ENCODE assay signal across 26 mouse cellular contexts in genomic region chr11:102996385-102996784, GRCm38 (mm10). TPM values are rescaled to one million over a fixed set of nuclear protein-coding genes. Genes with fewer than 3 reads are reported as not detected.
DNase-seq lines count a peak whose midpoint lies in the region; ATAC-seq and TF ChIP-seq lines count a peak whose summit lies in the region.
"Had no signal": no experiment of that assay in that cellular context is flagged by ENCODE, and none has a peak within 500 bp of the region (broad histone marks: within the 10 kb centered on the region; RNA-seq: fewer than 3 reads in every experiment).

No protein-coding gene starts in this region.

- H3K36me3 ChIP-seq in forebrain, embryonic 16.5 days (ENCODE audit: control insufficient read depth, insufficient read depth): peaks cover 26% of the 10 kb centered on the region

- no peak overlapping the region for H3K9ac ChIP-seq in forebrain, embryonic 16.5 days (replicated peaks; ENCODE audit: low read depth, low read length)
- H3K9ac ChIP-seq: forebrain, embryonic 12.5 days; hindbrain, embryonic 13.5 days had no signal

- no peaks in the 10 kb centered on the region for H3K9me3 ChIP-seq in forebrain, embryonic 16.5 days (ENCODE audit: control insufficient read depth, low read length)
- H3K9me3 ChIP-seq: forebrain, embryonic 12.5 days; hindbrain, embryonic 13.5 days had no signal

- TF ChIP-seq POLR2A in embryonic fibroblast, embryonic 13.5 days (IDR thresholded peaks at IDR 0.05; ENCODE audit: low read depth, low read length): no peak

- intact Hi-C loops in gastrocnemius, adult 2 months (cut with DNase I): no loop called here
- intact Hi-C loops in gastrocnemius, postnatal 14 days (cut with DNase I; ENCODE audit: low total_unique reads): loop anchor here (10.0 kb wide), 1 partner anchor 1542 kb away; no protein-coding TSS in a partner anchor

- H3K27ac ChIP-seq in gastrocnemius, adult 2 months: no peak overlapping the region
- H3K27ac ChIP-seq in embryonic fibroblast, embryonic 13.5 days (ENCODE audit: insufficient read depth, low read length): peak overlapping the region; percentile 34; the same call in 1 of the 2 replicates
- H3K27ac ChIP-seq in forebrain, embryonic 16.5 days (ENCODE audit: low read length): no peak overlapping the region
- H3K27ac ChIP-seq: forebrain, embryonic 12.5 days; hindbrain, embryonic 13.5 days; layer of hippocampus, adult 2 months; stomach, postnatal 0 days had no signal

- no peak overlapping the region for H3K4me3 ChIP-seq in gastrocnemius, adult 2 months
- H3K4me3 ChIP-seq in embryonic fibroblast, embryonic 13.5 days (ENCODE audit: insufficient read depth, low read length): no peak overlapping the region
- H3K4me3 ChIP-seq in forebrain, embryonic 16.5 days (replicated peaks; ENCODE audit: low read length): no peak overlapping the region
- H3K4me3 ChIP-seq: forebrain, embryonic 12.5 days; hindbrain, embryonic 13.5 days; layer of hippocampus, adult 2 months had no signal

- H3K4me1 ChIP-seq in embryonic fibroblast, embryonic 13.5 days (ENCODE audit: control insufficient read depth, insufficient read depth, low read length): peaks cover 9% of the 10 kb centered on the region; the same call in 1 of the 2 replicates
- H3K4me1 ChIP-seq in forebrain, embryonic 16.5 days (replicated peaks; ENCODE audit: control insufficient read depth, insufficient read depth, low read length): peaks cover 7% of the 10 kb centered on the region

- 87% methylated on average over 7 of the region's 7 CpGs for WGBS in forebrain, embryonic 16.5 days

- DNase-seq in gastrocnemius, adult 2 months: peak; percentile 44
- no peak for DNase-seq in gastrocnemius, postnatal 14 days
- DNase-seq in right cerebral cortex, adult 18-20 months: peak; percentile 52
- DNase-seq in right cerebral cortex, postnatal 4 days: no peak
- DNase-seq in MN1 (ENCODE audit: low spot score): peak; percentile 78
- no peak for DNase-seq in kidney, postnatal 4 days
- DNase-seq: cerebellum, adult 11-12 months; cerebellum, postnatal 14 days; embryo, embryonic 11 days; kidney, adult 2 months; kidney, postnatal 10 days; layer of hippocampus, postnatal 36 days; lung, adult 2 months; lung, postnatal 4 days had no signal

- H3K27me3 ChIP-seq in forebrain, embryonic 16.5 days (replicated peaks; ENCODE audit: control insufficient read depth, insufficient read depth, low read length): 0 out of 2 replicates have a peak, but pooled peaks cover 4% of the 10 kb centered on the region

- H3K4me2 ChIP-seq in forebrain, embryonic 16.5 days (ENCODE audit: low read length): no peak overlapping the region
- H3K4me2 ChIP-seq: forebrain, embryonic 12.5 days; hindbrain, embryonic 13.5 days; liver, embryonic 11.5 days had no signal

- ATAC-seq in forebrain, embryonic 16.5 days: no peak
- ATAC-seq: CD4-positive, CD25-positive, alpha-beta regulatory T cell, adult 4 months; inflammation-experienced regulatory T-cells, adult 6 months had no signal

- TF ChIP-seq CTCF in gastrocnemius, adult 2 months (IDR thresholded peaks at IDR 0.05): no peak
- no peak for TF ChIP-seq CTCF in embryonic fibroblast, embryonic 13.5 days (IDR thresholded peaks at IDR 0.05; ENCODE audit: borderline replicate concordance, insufficient read depth, low read length)

RNA-seq across cellular contexts. Expression of gene Nmt1, which starts 31.6 kb away (rescaled TPM):
- total RNA-seq in gastrocnemius, adult 2 months (2021): 10 to 100 TPM; 43.8 to 51.9 TPM
- 10 to 100 TPM; 42.8 to 44.0 TPM for total RNA-seq in gastrocnemius, postnatal 14 days (2021)
- polyA plus RNA-seq in embryonic fibroblast, embryonic 13.5 days (2011; ENCODE audit: insufficient read length, low read depth, missing spikeins): 91.1 and 111 TPM in 2 replicates
- 31.7 and 37.2 TPM in 2 replicates for polyA plus RNA-seq in forebrain, embryonic 16.5 days (2015; fragmentation: Nextera tagmentation; extraction: Ambion mirVana)

RNA-seq across cellular contexts. Expression of gene Dcakd, which starts 31.7 kb away (rescaled TPM):
- 10 to 100 TPM; 12.4 to 25.8 TPM for total RNA-seq in gastrocnemius, adult 2 months (2021)
- total RNA-seq in gastrocnemius, postnatal 14 days (2021): 10 to 100 TPM; 22.8 to 30.0 TPM
- 57.7 and 66.6 TPM in 2 replicates for polyA plus RNA-seq in embryonic fibroblast, embryonic 13.5 days (2011; ENCODE audit: insufficient read length, low read depth, missing spikeins)
- 162 and 166 TPM in 2 replicates for polyA plus RNA-seq in forebrain, embryonic 16.5 days (2015; fragmentation: Nextera tagmentation; extraction: Ambion mirVana)

RNA-seq across cellular contexts. Expression of gene C1ql1, which starts 49.9 kb away (rescaled TPM):
- total RNA-seq in gastrocnemius, adult 2 months (2021): not detected
- total RNA-seq in gastrocnemius, postnatal 14 days (2021): under 1 TPM; 0.20 to 0.41 TPM
- polyA plus RNA-seq in embryonic fibroblast, embryonic 13.5 days (2011; ENCODE audit: insufficient read length, low read depth, missing spikeins): not detected in 2 replicates
- 1.4 TPM in 2 replicates for polyA plus RNA-seq in forebrain, embryonic 16.5 days (2015; fragmentation: Nextera tagmentation; extraction: Ambion mirVana)
- total RNA-seq: heart, adult 18-20 months had no signal
- polyA plus RNA-seq: CD4-positive, CD25-positive, alpha-beta regulatory T cell, adult 4 months; heart, postnatal 0 days; inflammation-experienced regulatory T-cells, adult 6 months; thymus, postnatal 0 days had no signal

Comparison
In these comparisons a context has a peak if more than half of its experiments do, and no peak if none do; other contexts are left out.
1. DNase-seq: peak in gastrocnemius, adult 2 months (single experiment), right cerebral cortex, adult 18-20 months (single experiment) and MN1 (single experiment); none in gastrocnemius, postnatal 14 days (single experiment), right cerebral cortex, postnatal 4 days (single experiment) and kidney, postnatal 4 days (0 of 2).